Mouse (Mus musculus) erythroblast, adult 5-6 weeks (primary cell): ENCODE results near the gene Arhgef10l. TPM values are rescaled to one million over a fixed set of nuclear protein-coding genes. Genes with fewer than 3 reads are reported as not detected.

ENCODE experiments used
- ATAC-seq: replicated peaks from 2 replicates; pipeline ENCODE4 v1.8.0; 2016; ENCODE audit warnings: moderate number of reproducible peaks, mild to moderate bottlenecking, moderate TSS enrichment, inconsistent platforms; ENCODE audit not compliant: poor library complexity, low FRiP score, severe bottlenecking
- total RNA-seq, 2 experiments: library from RNA; stranded (forward) in 1 of 2; stranded (reverse) in 1 of 2; fragments of 150-400 nt in 1 of 2; fragments of 200-764, 138-1000 nt in 1 of 2; gene quantifications; 2 replicates each; pipeline versions ENCODE4 v1.2.3 to v1.2.4; 2015 to 2017; ENCODE audit warnings: low replicate concordance in 2 of 2

The Arhgef10l gene
- total RNA-seq, 2 experiments from 2014 or later = 2.6 to 7.3 TPM

- no peak for ATAC-seq
Measured at GRCm38 (mm10) chr4:140695146-140695545, 29.3 kb upstream of the Arhgef10l start.

GRCm38 (mm10) chr4:140694551-140695060 is 28.8 kb upstream of the Arhgef10l start:
- no peak for ATAC-seq

GRCm38 (mm10) chr4:140693513-140693912 is 27.7 kb upstream of the Arhgef10l start:
- ATAC-seq = no peak

- no peak for ATAC-seq
Measured at GRCm38 (mm10) chr4:140691481-140691880, 25.7 kb upstream of the Arhgef10l start.

- peak; percentile 56; the same call in 1 of the 2 replicates for ATAC-seq
Measured at GRCm38 (mm10) chr4:140689873-140690655, 24.3 kb upstream of the Arhgef10l start.

- ATAC-seq = no peak
Measured at GRCm38 (mm10) chr4:140688826-140689425, 23.1 kb upstream of the Arhgef10l start.

GRCm38 (mm10) chr4:140688044-140688825 is 22.4 kb upstream of the Arhgef10l start:
- ATAC-seq = no peak

- peak; percentile 49; the same call in 1 of the 2 replicates for ATAC-seq
Measured at GRCm38 (mm10) chr4:140684881-140685303, 19.1 kb upstream of the Arhgef10l start.

- ATAC-seq = 0 out of 2 replicates have a peak, but pooled peaks have one; percentile 36
Measured at GRCm38 (mm10) chr4:140684141-140684871, 18.5 kb upstream of the Arhgef10l start.

- ATAC-seq = no peak
Measured at GRCm38 (mm10) chr4:140683608-140684007, 17.8 kb upstream of the Arhgef10l start.

- no peak for ATAC-seq
Measured at GRCm38 (mm10) chr4:140680731-140681397, 15.1 kb upstream of the Arhgef10l start.

- peak; percentile 55 for ATAC-seq
Measured at GRCm38 (mm10) chr4:140679723-140680380, 14.0 kb upstream of the Arhgef10l start.

GRCm38 (mm10) chr4:140679038-140679437 is 13.2 kb upstream of the Arhgef10l start:
- ATAC-seq = peak; percentile 59; the same call in 1 of the 2 replicates

GRCm38 (mm10) chr4:140674345-140674926 is 8.6 kb upstream of the Arhgef10l start:
- ATAC-seq = peak; percentile 74

- no peak for ATAC-seq
Measured at GRCm38 (mm10) chr4:140673527-140674264, 7.9 kb upstream of the Arhgef10l start.

GRCm38 (mm10) chr4:140667802-140668201 is 2.0 kb upstream of the Arhgef10l start:
- ATAC-seq = no peak

GRCm38 (mm10) chr4:140665053-140665452 is 759 bp downstream of the Arhgef10l start:
- ATAC-seq = no peak
